Mouse (Mus musculus): ENCODE results near the gene 1700018G05Rik. TPM values are rescaled to one million over a fixed set of nuclear protein-coding genes. Genes with fewer than 3 reads are reported as not detected.
A peak's percentile ranks its signal among the peaks of the same experiment; 100 is the strongest.
"Not testable (repeated sequence)": the region's sequence is repeated elsewhere in the genome, so short reads cannot be mapped to it uniquely, and the experiment has no call there.

The 1700018G05Rik gene
- polyA plus RNA-seq, 1 experiment from 2014 or later: not detected

DNA sequence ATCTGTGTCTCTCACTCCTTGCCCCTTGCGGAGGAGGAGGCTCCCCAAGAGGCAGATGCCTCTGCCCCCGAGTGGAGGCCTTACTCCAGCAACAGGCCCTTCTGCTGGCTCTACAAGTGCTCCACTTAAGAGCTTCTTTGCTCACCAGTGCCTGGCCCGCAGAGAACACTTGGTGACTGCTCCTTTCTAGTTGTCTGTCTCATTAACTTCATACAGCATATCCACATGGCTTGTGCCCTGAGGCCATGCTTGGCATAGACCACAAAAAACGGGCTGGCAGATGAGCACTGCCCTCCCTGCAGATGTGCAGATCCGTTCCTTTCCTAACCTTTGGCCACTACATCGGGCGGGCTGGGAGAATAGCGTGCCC, 6.2 kb downstream of the 1700018G05Rik start:
- Histone ChIP-seq H3K27ac (ENCODE audit: low read length) (no peak overlapping the region), H3K4me3 (ENCODE audit: low read depth, low read length) (no peak overlapping the region)

DNA sequence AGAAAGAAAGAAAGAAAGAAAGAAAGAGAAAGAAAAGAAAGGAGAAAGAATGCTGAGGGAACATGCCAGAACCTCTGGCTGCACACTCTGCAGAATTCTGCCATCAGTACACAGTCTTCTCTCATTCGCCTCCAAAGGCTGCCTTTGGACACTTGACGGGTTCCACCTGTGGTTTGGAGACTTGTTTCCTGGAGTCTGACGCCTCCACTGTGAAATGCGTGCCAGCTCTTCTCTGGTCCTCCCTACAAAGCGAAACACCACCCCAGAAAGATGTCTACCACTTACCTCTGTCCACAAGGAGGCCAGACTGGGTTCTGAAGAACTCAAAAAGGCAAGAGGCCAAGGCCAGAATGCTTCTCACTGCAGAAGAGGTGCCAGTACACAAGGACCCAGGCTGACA, 8.6 kb downstream of the 1700018G05Rik start:
- Histone ChIP-seq H3K27ac (ENCODE audit: low read length) (no peak overlapping the region), H3K4me3 (ENCODE audit: low read depth, low read length) (no peak overlapping the region), H3K9ac (replicated peaks; ENCODE audit: low read depth) (no peak overlapping the region), H3K9me3 (ENCODE audit: low read length) (no peaks in the 10 kb centered on the region), H3K36me3 (ENCODE audit: insufficient read depth, low read length) (no peaks in the 10 kb centered on the region), H3K4me2 (replicated peaks; ENCODE audit: low read depth, low read length) (no peak overlapping the region), H3K27me3 (replicated peaks; ENCODE audit: insufficient read depth, low read length) (no peaks in the 10 kb centered on the region), H3K4me1 (ENCODE audit: insufficient read depth, low read depth, low read length) (no peaks in the 10 kb centered on the region)
- WGBS: 45% methylated on average over 5 of the region's 5 CpGs
- ATAC-seq (no peak), DNase-seq (ENCODE audit: low spot score) (peak; percentile 6)
- TF ChIP-seq CTCF (IDR thresholded peaks at IDR 0.05) (no peak), EP300 (IDR thresholded peaks at IDR 0.05) (no peak)

More for the DNA sequence above, 6.2 kb downstream of the 1700018G05Rik start:
- H3K27me3 ChIP-seq (replicated peaks; ENCODE audit: insufficient read depth, low read length): no peaks in the 10 kb centered on the region
- H3K9me3 ChIP-seq (ENCODE audit: low read length): no peaks in the 10 kb centered on the region
- no peaks in the 10 kb centered on the region for H3K4me1 ChIP-seq (ENCODE audit: insufficient read depth, low read depth, low read length)
- no peak for TF ChIP-seq EP300 (IDR thresholded peaks at IDR 0.05)
- no peak overlapping the region for H3K9ac ChIP-seq (replicated peaks; ENCODE audit: low read depth)
- no peaks in the 10 kb centered on the region for H3K36me3 ChIP-seq (ENCODE audit: insufficient read depth, low read length)
- ATAC-seq: 0 out of 2 replicates have a peak, but pooled peaks have one; percentile 3
- 56% methylated on average over 7 of the region's 8 CpGs for WGBS
- H3K4me2 ChIP-seq (replicated peaks; ENCODE audit: low read depth, low read length): peak overlapping the region; percentile 68
- DNase-seq (ENCODE audit: low spot score): no peak

DNA sequence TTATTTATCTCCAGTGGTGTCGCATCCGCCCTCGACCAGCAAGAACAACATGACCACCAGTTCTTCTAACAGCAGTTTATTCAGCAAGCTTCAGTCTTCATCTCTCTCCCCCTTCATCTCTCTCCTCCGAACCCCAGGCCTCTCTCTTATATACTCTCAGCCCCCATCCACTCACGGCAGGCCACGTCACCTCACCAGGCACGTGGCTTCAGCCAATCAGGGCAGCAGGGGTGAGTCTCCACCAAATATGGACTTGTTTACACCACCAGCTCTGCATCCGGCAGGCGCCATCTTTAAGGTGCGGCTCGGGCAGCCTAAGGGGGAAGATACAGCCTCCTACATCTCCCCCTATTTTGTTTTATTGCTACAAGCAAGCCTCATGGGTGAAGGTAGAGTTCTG, 22.0 kb downstream of the 1700018G05Rik start:
- H3K4me2 ChIP-seq (replicated peaks; ENCODE audit: low read depth, low read length); H3K27me3 ChIP-seq (replicated peaks; ENCODE audit: insufficient read depth, low read length); H3K36me3 ChIP-seq (ENCODE audit: insufficient read depth, low read length); H3K9ac ChIP-seq (replicated peaks; ENCODE audit: low read depth); DNase-seq (ENCODE audit: low spot score); H3K27ac ChIP-seq (ENCODE audit: low read length); H3K4me3 ChIP-seq (ENCODE audit: low read depth, low read length); H3K4me1 ChIP-seq (ENCODE audit: insufficient read depth, low read depth, low read length); ATAC-seq; H3K9me3 ChIP-seq (ENCODE audit: low read length): not testable (repeated sequence)
- 80% methylated on average over 11 of the region's 11 CpGs for WGBS

DNA sequence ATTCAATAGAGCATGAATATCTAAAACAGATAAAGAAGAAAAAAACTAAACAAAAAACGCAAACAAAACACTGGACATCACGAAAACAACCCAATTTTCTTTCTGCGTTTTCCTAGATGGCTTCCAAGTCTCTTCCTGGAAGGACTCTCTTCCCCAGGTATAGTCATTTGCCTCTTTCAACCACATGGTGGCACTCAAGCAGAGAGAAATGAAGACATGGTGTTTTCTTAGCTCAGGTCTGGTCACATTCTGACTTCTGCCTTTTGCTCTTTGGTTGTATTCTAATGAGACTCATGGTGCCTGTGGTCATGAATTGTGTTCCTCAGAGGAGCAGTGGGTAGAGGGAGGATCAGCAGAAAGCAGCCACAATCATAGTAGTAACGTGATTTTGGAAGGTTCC, 30.7 kb downstream of the 1700018G05Rik start:
- ATAC-seq: no peak
- Histone ChIP-seq H3K27ac (ENCODE audit: low read length) (no peak overlapping the region), H3K4me3 (ENCODE audit: low read depth, low read length) (no peak overlapping the region), H3K9me3 (ENCODE audit: low read length) (no peaks in the 10 kb centered on the region), H3K4me1 (ENCODE audit: insufficient read depth, low read depth, low read length) (no peaks in the 10 kb centered on the region), H3K27me3 (replicated peaks; ENCODE audit: insufficient read depth, low read length) (no peaks in the 10 kb centered on the region), H3K4me2 (replicated peaks; ENCODE audit: low read depth, low read length) (no peak overlapping the region), H3K9ac (replicated peaks; ENCODE audit: low read depth) (no peak overlapping the region), H3K36me3 (ENCODE audit: insufficient read depth, low read length) (no peaks in the 10 kb centered on the region)
- TF ChIP-seq EP300 (IDR thresholded peaks at IDR 0.05): no peak
- TF ChIP-seq CTCF (IDR thresholded peaks at IDR 0.05): peak; percentile 66
- peak; percentile 42 for DNase-seq (ENCODE audit: low spot score)
- WGBS: 23% methylated on average over 4 of the region's 4 CpGs

DNA sequence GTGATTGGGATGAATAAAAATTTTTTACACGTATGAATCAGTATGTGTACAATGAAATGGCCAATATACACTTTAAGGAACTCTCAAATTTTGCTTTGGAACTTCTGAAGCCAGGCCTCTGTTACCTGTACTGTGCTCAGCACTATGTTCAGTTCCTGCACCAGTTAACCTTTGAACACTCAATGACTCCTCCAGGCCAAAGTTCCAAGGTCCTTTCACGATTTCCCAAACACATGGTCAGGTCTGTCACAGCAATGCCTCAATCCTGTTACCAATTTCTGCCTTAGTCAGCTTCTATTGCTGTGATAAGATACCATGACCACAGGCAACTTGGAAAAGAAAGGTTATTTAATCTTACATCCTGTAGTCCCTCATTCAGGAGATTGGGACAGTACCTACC, 32.4 kb downstream of the 1700018G05Rik start:
- Histone ChIP-seq H3K27me3 (replicated peaks; ENCODE audit: insufficient read depth, low read length) (no peaks in the 10 kb centered on the region), H3K4me3 (ENCODE audit: low read depth, low read length) (no peak overlapping the region), H3K9me3 (ENCODE audit: low read length) (no peaks in the 10 kb centered on the region), H3K36me3 (ENCODE audit: insufficient read depth, low read length) (no peaks in the 10 kb centered on the region), H3K4me2 (replicated peaks; ENCODE audit: low read depth, low read length) (no peak overlapping the region), H3K9ac (replicated peaks; ENCODE audit: low read depth) (no peak overlapping the region), H3K4me1 (ENCODE audit: insufficient read depth, low read depth, low read length) (no peaks in the 10 kb centered on the region), H3K27ac (ENCODE audit: low read length) (no peak overlapping the region)
- TF ChIP-seq EP300 (IDR thresholded peaks at IDR 0.05) (no peak), CTCF (IDR thresholded peaks at IDR 0.05) (no peak)
- no peak for ATAC-seq
- DNase-seq (ENCODE audit: low spot score): no peak
- WGBS: 72% methylated on average over 2 of the region's 2 CpGs

Other genes with a start within 250 kb of the 1700018G05Rik start
- not detected in 2 replicates for gene Gm3880, start 241.4 kb upstream of the 1700018G05Rik start, polyA plus RNA-seq (2015; fragmentation: Nextera tagmentation; extraction: Ambion mirVana)
- not detected in 2 replicates for gene Gm9112, start 220.7 kb upstream of the 1700018G05Rik start, polyA plus RNA-seq (2015; fragmentation: Nextera tagmentation; extraction: Ambion mirVana)
- not detected in 2 replicates for gene Dmrtc1b, start 220.5 kb upstream of the 1700018G05Rik start, polyA plus RNA-seq (2015; fragmentation: Nextera tagmentation; extraction: Ambion mirVana)
- not detected in 2 replicates for gene Dmrtc1c1, start 125.4 kb upstream of the 1700018G05Rik start, polyA plus RNA-seq (2015; fragmentation: Nextera tagmentation; extraction: Ambion mirVana)
- gene Dmrtc1c2, start 73.8 kb upstream of the 1700018G05Rik start, polyA plus RNA-seq (2015; fragmentation: Nextera tagmentation; extraction: Ambion mirVana): not detected in 2 replicates
- gene 1700031F05Rik, start 60.4 kb upstream of the 1700018G05Rik start, polyA plus RNA-seq (2015; fragmentation: Nextera tagmentation; extraction: Ambion mirVana): not detected in 2 replicates
- gene Dmrtc1a, start 19.7 kb upstream of the 1700018G05Rik start, polyA plus RNA-seq (2015; fragmentation: Nextera tagmentation; extraction: Ambion mirVana): 0.33 and 0.38 TPM in 2 replicates
- gene 1700011M02Rik, start 19.5 kb upstream of the 1700018G05Rik start, polyA plus RNA-seq (2015; fragmentation: Nextera tagmentation; extraction: Ambion mirVana): not detected in 2 replicates

Measured in lung, postnatal 0 days (tissue).